In the genomic region with DNA sequence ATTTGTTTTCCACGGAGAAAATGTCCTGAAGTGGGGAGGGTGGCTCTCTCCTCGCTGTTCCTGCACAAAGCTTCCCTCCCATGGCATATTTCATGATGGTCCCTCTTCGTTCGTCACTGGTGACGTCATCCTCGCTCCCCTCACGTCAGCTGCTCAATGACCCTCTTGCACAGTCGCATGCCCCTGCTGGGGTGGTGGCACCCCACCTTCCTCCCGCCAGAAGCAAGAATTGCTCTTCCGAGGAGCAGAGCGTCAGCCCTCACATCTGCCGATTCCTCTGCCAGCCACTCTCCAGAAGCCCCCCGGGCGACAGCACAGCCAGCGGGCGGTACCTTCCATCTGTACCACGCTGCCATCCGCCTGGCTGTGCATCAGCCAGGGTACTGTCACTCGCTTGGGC, we compare ENCODE assay signal across 13 mouse cellular contexts. TPM values are rescaled to one million over a fixed set of nuclear protein-coding genes. Genes with fewer than 3 reads are reported as not detected.
DNase-seq lines count a peak whose midpoint lies in the region; ATAC-seq lines count a peak whose summit lies in the region.
"Had no signal": no experiment of that assay in that cellular context is flagged by ENCODE, and none has a peak within 500 bp of the region (broad histone marks: within the 10 kb centered on the region; RNA-seq: fewer than 3 reads in every experiment).

No protein-coding gene starts in this region.

- WGBS in neural tube, embryonic 11.5 days, result 49% methylated on average over 19 of the region's 19 CpGs
- WGBS in embryonic facial prominence, embryonic 11.5 days, result 40% methylated on average over 19 of the region's 19 CpGs
- 47% methylated on average over 19 of the region's 19 CpGs for WGBS in hindbrain, embryonic 12.5 days
- WGBS in neural tube, embryonic 15.5 days, result 23% methylated on average over 19 of the region's 19 CpGs

- H3K36me3 ChIP-seq in neural tube, embryonic 11.5 days (ENCODE audit: control insufficient read depth, insufficient read depth, low read length), result no peaks in the 10 kb centered on the region
- H3K36me3 ChIP-seq in embryonic facial prominence, embryonic 11.5 days (replicated peaks; ENCODE audit: control insufficient read depth, insufficient read depth, low read depth, low read length), result no peaks in the 10 kb centered on the region
- H3K36me3 ChIP-seq in hindbrain, embryonic 12.5 days, result no peaks in the 10 kb centered on the region
- no peaks in the 10 kb centered on the region for H3K36me3 ChIP-seq in neural tube, embryonic 15.5 days
- H3K36me3 ChIP-seq: heart, embryonic 15.5 days; liver, embryonic 13.5 days had no signal

- ATAC-seq in neural tube, embryonic 11.5 days (ENCODE audit: insufficient read depth, low FRiP score, low TSS enrichment), result no peak
- no peak for ATAC-seq in embryonic facial prominence, embryonic 11.5 days (replicated peaks; ENCODE audit: insufficient number of reproducible peaks, low FRiP score, low TSS enrichment, low read depth)
- peak; percentile 27; the same call in 1 of the 2 replicates for ATAC-seq in hindbrain, embryonic 12.5 days (ENCODE audit: low FRiP score)
- ATAC-seq in neural tube, embryonic 15.5 days (ENCODE audit: low FRiP score), result peak; percentile 62; the same call in 1 of the 2 replicates
- ATAC-seq: activated CD4-positive, CD25-positive, alpha-beta regulatory T cell, adult 4 months had no signal

- no peak overlapping the region for H3K27ac ChIP-seq in neural tube, embryonic 11.5 days (ENCODE audit: low read depth, low read length)
- no peak overlapping the region for H3K27ac ChIP-seq in embryonic facial prominence, embryonic 11.5 days (replicated peaks; ENCODE audit: low read depth, low read length)
- H3K27ac ChIP-seq in hindbrain, embryonic 12.5 days, result peak overlapping the region; percentile 41
- peak overlapping the region; percentile 76 for H3K27ac ChIP-seq in neural tube, embryonic 15.5 days (replicated peaks)
- H3K27ac ChIP-seq: heart, embryonic 15.5 days; liver, embryonic 13.5 days had no signal

- H3K27me3 ChIP-seq in neural tube, embryonic 11.5 days (ENCODE audit: control insufficient read depth, insufficient read depth, low read length), result no peaks in the 10 kb centered on the region
- H3K27me3 ChIP-seq in embryonic facial prominence, embryonic 11.5 days (ENCODE audit: control insufficient read depth, insufficient read depth, low read length), result no peaks in the 10 kb centered on the region
- H3K27me3 ChIP-seq in hindbrain, embryonic 12.5 days, result no peaks in the 10 kb centered on the region
- no peaks in the 10 kb centered on the region for H3K27me3 ChIP-seq in neural tube, embryonic 15.5 days (replicated peaks)
- H3K27me3 ChIP-seq: heart, embryonic 15.5 days; liver, embryonic 13.5 days had no signal

- no peak overlapping the region for H3K9ac ChIP-seq in neural tube, embryonic 11.5 days (ENCODE audit: low read length)
- peak overlapping the region; percentile 25; the same call in 1 of the 2 replicates for H3K9ac ChIP-seq in embryonic facial prominence, embryonic 11.5 days (replicated peaks; ENCODE audit: low read length)
- no peak overlapping the region for H3K9ac ChIP-seq in hindbrain, embryonic 12.5 days
- no peak overlapping the region for H3K9ac ChIP-seq in neural tube, embryonic 15.5 days (replicated peaks)
- H3K9ac ChIP-seq: heart, embryonic 15.5 days; liver, embryonic 13.5 days had no signal

- no peaks in the 10 kb centered on the region for H3K4me1 ChIP-seq in neural tube, embryonic 11.5 days (ENCODE audit: control insufficient read depth, insufficient read depth, low read length)
- H3K4me1 ChIP-seq in embryonic facial prominence, embryonic 11.5 days (ENCODE audit: control insufficient read depth, insufficient read depth, low read length), result 0 out of 2 replicates have a peak, but pooled peaks cover 2% of the 10 kb centered on the region
- H3K4me1 ChIP-seq in hindbrain, embryonic 12.5 days, result peaks cover 15% of the 10 kb centered on the region
- peaks cover 29% of the 10 kb centered on the region for H3K4me1 ChIP-seq in neural tube, embryonic 15.5 days
- H3K4me1 ChIP-seq: liver, embryonic 13.5 days had no signal

- no peaks in the 10 kb centered on the region for H3K9me3 ChIP-seq in neural tube, embryonic 11.5 days (ENCODE audit: control insufficient read depth, low read length)
- no peaks in the 10 kb centered on the region for H3K9me3 ChIP-seq in embryonic facial prominence, embryonic 11.5 days (replicated peaks; ENCODE audit: control insufficient read depth, low read length)
- no peaks in the 10 kb centered on the region for H3K9me3 ChIP-seq in hindbrain, embryonic 12.5 days (replicated peaks)
- no peaks in the 10 kb centered on the region for H3K9me3 ChIP-seq in neural tube, embryonic 15.5 days (replicated peaks)
- H3K9me3 ChIP-seq: heart, embryonic 15.5 days; liver, embryonic 13.5 days had no signal

- peak overlapping the region; percentile 3; the same call in 1 of the 2 replicates for H3K4me2 ChIP-seq in neural tube, embryonic 11.5 days (ENCODE audit: low read depth)
- H3K4me2 ChIP-seq in embryonic facial prominence, embryonic 11.5 days (ENCODE audit: low read depth, low read length), result no peak overlapping the region
- peak overlapping the region; percentile 28; the same call in 1 of the 2 replicates for H3K4me2 ChIP-seq in hindbrain, embryonic 12.5 days (replicated peaks)
- peak overlapping the region; percentile 46 for H3K4me2 ChIP-seq in neural tube, embryonic 15.5 days
- H3K4me2 ChIP-seq: heart, embryonic 15.5 days; liver, embryonic 13.5 days had no signal

- no peak overlapping the region for H3K4me3 ChIP-seq in neural tube, embryonic 11.5 days (ENCODE audit: low read depth, low read length)
- H3K4me3 ChIP-seq in embryonic facial prominence, embryonic 11.5 days (ENCODE audit: low read depth, low read length), result no peak overlapping the region
- H3K4me3 ChIP-seq in hindbrain, embryonic 12.5 days, result no peak overlapping the region
- peak overlapping the region; percentile 28 for H3K4me3 ChIP-seq in neural tube, embryonic 15.5 days (replicated peaks)
- H3K4me3 ChIP-seq: heart, embryonic 15.5 days; liver, embryonic 13.5 days had no signal

- DNase-seq in neural tube, embryonic 11.5 days (ENCODE audit: low spot score), result no peak
- no peak for DNase-seq in neural tube, embryonic 10.5 days (ENCODE audit: extremely low spot score, low spot score)
- no peak for DNase-seq in embryonic facial prominence, embryonic 11.5 days (ENCODE audit: low spot score)
- DNase-seq in testis, postnatal 10 days (ENCODE audit: low spot score), result no peak
- no peak for DNase-seq in gastrocnemius, postnatal 25 days
- DNase-seq: cerebellum, adult 11 months; kidney, adult 18-20 months; liver, embryonic 13.5 days; lung, postnatal 4 days had no signal

RNA-seq across cellular contexts. Expression of gene Sik1, which starts 45.7 kb away (rescaled TPM):
- polyA plus RNA-seq in neural tube, embryonic 11.5 days (2014; fragmentation: Nextera tagmentation; extraction: Ambion mirVana), result 18.3 and 19.7 TPM in 2 replicates
- 10.5 and 14.0 TPM in 2 replicates for polyA plus RNA-seq in embryonic facial prominence, embryonic 11.5 days (2014; fragmentation: Nextera tagmentation; extraction: Ambion mirVana)
- polyA plus RNA-seq in hindbrain, embryonic 12.5 days (2016; fragmentation: Nextera tagmentation; extraction: Ambion mirVana), result 16.5 and 18.9 TPM in 2 replicates
- polyA plus RNA-seq in neural tube, embryonic 15.5 days (2015; fragmentation: Nextera tagmentation; extraction: Ambion mirVana), result 18.4 and 20.7 TPM in 2 replicates
- 10 to 100 TPM; 17.2 to 19.6 TPM for total RNA-seq in gastrocnemius, postnatal 25 days (2021)

Comparison
In these comparisons a context has a peak if more than half of its experiments do, and no peak if none do; other contexts are left out.
1. ATAC-seq: peak in hindbrain, embryonic 12.5 days (single experiment) and neural tube, embryonic 15.5 days (single experiment); none in neural tube, embryonic 11.5 days (single experiment) and embryonic facial prominence, embryonic 11.5 days (single experiment).
2. H3K27ac ChIP-seq: peak in hindbrain, embryonic 12.5 days (single experiment) and neural tube, embryonic 15.5 days (single experiment); none in neural tube, embryonic 11.5 days (single experiment) and embryonic facial prominence, embryonic 11.5 days (single experiment).